Mouse (Mus musculus) MEL (cell line): ENCODE data around the gene Serpinf1. TPM values are rescaled to one million over a fixed set of nuclear protein-coding genes. Genes with fewer than 3 reads are reported as not detected.

Experiments used
- DNase-seq: peaks from one replicate; pipeline ENCODE4 v3.0.0; 2011; ENCODE audit warnings: low read depth, low spot score
- H3K27ac ChIP-seq: 2 replicates; pipeline ENCODE4 v1.5.1; 2012; ENCODE audit warnings: low read depth, mild to moderate bottlenecking, control low read depth, low read length, moderate library complexity; ENCODE audit not compliant: control insufficient read depth
- H3K27me3 ChIP-seq, 2 experiments: fragments of 150-350 bp in 1 of 2; sonication (generic) in 1 of 2; 2 replicates each; pipeline ENCODE4 v1.6.1; 2012; ENCODE audit warnings: low read length in 2 of 2, mild to moderate bottlenecking in 2 of 2, improper control_type of control experiment in 1 of 2, moderate library complexity in 1 of 2; ENCODE audit not compliant: insufficient read depth in 2 of 2, control insufficient read depth in 1 of 2
- H3K36me3 ChIP-seq, 2 experiments: 2 replicates each; pipeline ENCODE4 v1.6.1; 2012 to 2014; ENCODE audit warnings: low read length in 2 of 2, improper control_type of control experiment in 1 of 2, inconsistent platforms in 1 of 2, mild to moderate bottlenecking in 1 of 2; ENCODE audit not compliant: insufficient read depth in 2 of 2, control insufficient read depth in 1 of 2
- H3K4me1 ChIP-seq, 2 experiments: fragments of 150-350 bp in 1 of 2; sonication (generic) in 1 of 2; 2 replicates each; pipeline ENCODE4 v1.6.1; 2012; ENCODE audit warnings: low read length in 2 of 2, improper control_type of control experiment in 1 of 2, mild to moderate bottlenecking in 1 of 2; ENCODE audit not compliant: insufficient read depth in 2 of 2, control insufficient read depth in 1 of 2
- H3K4me3 ChIP-seq, 2 experiments: fragments of 150-350 bp in 1 of 2; sonication (generic) in 1 of 2; 2 replicates each; pipeline ENCODE4 v1.5.1; 2012; ENCODE audit warnings: low read depth in 2 of 2, low read length in 2 of 2, mild to moderate bottlenecking in 2 of 2, moderate library complexity in 2 of 2, control low read depth in 1 of 2, improper control_type of control experiment in 1 of 2; ENCODE audit not compliant: control insufficient read depth in 1 of 2, insufficient read depth in 1 of 2
- H3K79me2 ChIP-seq: 2 replicates; pipeline ENCODE4 v1.6.1; 2012; ENCODE audit warnings: mild to moderate bottlenecking, low read length, moderate library complexity; ENCODE audit not compliant: control insufficient read depth, poor library complexity, insufficient read depth
- H3K9ac ChIP-seq: 2 replicates; pipeline ENCODE4 v1.6.1; 2012; ENCODE audit warnings: low read depth, mild to moderate bottlenecking, control low read depth, low read length, moderate library complexity; ENCODE audit not compliant: control insufficient read depth, poor library complexity, severe bottlenecking
- H3K9me3 ChIP-seq: fragments of 150-350 bp; sonication (generic); replicated peaks from 2 replicates; pipeline ENCODE4 v1.6.1; 2012; ENCODE audit warnings: mild to moderate bottlenecking, low read length, improper control_type of control experiment, moderate library complexity; ENCODE audit not compliant: insufficient read depth
- BHLHE40 ChIP-seq: IDR thresholded peaks from 2 replicates; pipeline ENCODE4 v1.6.1; 2012; ENCODE audit warnings: low read depth, mild to moderate bottlenecking, inconsistent platforms, low read length, improper control_type of control experiment, borderline replicate concordance
- CHD1 ChIP-seq: IDR thresholded peaks from 2 replicates; pipeline ENCODE4 v1.6.1; 2012; ENCODE audit warnings: low read depth, mild to moderate bottlenecking, inconsistent platforms, low read length, improper control_type of control experiment
- CHD2 ChIP-seq: IDR thresholded peaks from 2 replicates; pipeline ENCODE4 v1.6.1; 2011; ENCODE audit warnings: low read length, improper control_type of control experiment
- CTCF ChIP-seq, 3 experiments: IDR thresholded peaks in 2 of 3; conservative IDR thresholded peaks in 1 of 3; 2 replicates each; pipeline ENCODE4 v1.5.1; 2011 to 2012; ENCODE audit warnings: low read length in 3 of 3, low read depth in 2 of 3, mild to moderate bottlenecking in 2 of 3, improper control_type of control experiment in 1 of 3, inconsistent platforms in 1 of 3, mixed read lengths in 1 of 3, moderate library complexity in 1 of 3; ENCODE audit not compliant: control insufficient read depth in 1 of 3, insufficient read depth in 1 of 3, poor library complexity in 1 of 3, severe bottlenecking in 1 of 3
- E2F4 ChIP-seq: IDR thresholded peaks from 2 replicates; pipeline ENCODE4 v1.6.1; 2011; ENCODE audit warnings: low read depth, low read length, improper control_type of control experiment, borderline replicate concordance
- ELF1 ChIP-seq: IDR thresholded peaks from 2 replicates; pipeline ENCODE4 v1.6.1; 2014; ENCODE audit warnings: low read depth, mild to moderate bottlenecking, inconsistent platforms, low read length, improper control_type of control experiment, moderate library complexity
- ETS1 ChIP-seq: IDR thresholded peaks from 2 replicates; pipeline ENCODE4 v1.6.1; 2012; ENCODE audit warnings: low read depth, mild to moderate bottlenecking, inconsistent platforms, low read length, improper control_type of control experiment, moderate library complexity
- GABPA ChIP-seq: IDR thresholded peaks from 2 replicates; pipeline ENCODE4 v1.6.1; 2012; ENCODE audit warnings: low read depth, mild to moderate bottlenecking, inconsistent platforms, low read length, improper control_type of control experiment, moderate library complexity
- HCFC1 ChIP-seq: IDR thresholded peaks from 2 replicates; pipeline ENCODE4 v1.6.1; 2012; ENCODE audit warnings: low read depth, mild to moderate bottlenecking, inconsistent platforms, low read length, improper control_type of control experiment, moderate library complexity
- KAT2A ChIP-seq: conservative IDR thresholded peaks from 2 replicates; pipeline ENCODE4 v1.6.1; 2012; ENCODE audit warnings: low read depth, low read length, improper control_type of control experiment, inconsistent platforms
- MAZ ChIP-seq: IDR thresholded peaks from 2 replicates; pipeline ENCODE4 v1.6.1; 2012; ENCODE audit warnings: low read depth, mild to moderate bottlenecking, inconsistent platforms, low read length, improper control_type of control experiment
- MXI1 ChIP-seq: IDR thresholded peaks from 2 replicates; pipeline ENCODE4 v1.6.1; 2011; ENCODE audit warnings: mild to moderate bottlenecking, low read depth, low read length, improper control_type of control experiment
- MYB ChIP-seq: IDR thresholded peaks from 2 replicates; pipeline ENCODE4 v1.6.1; 2011; ENCODE audit warnings: mild to moderate bottlenecking, low read depth, low read length, improper control_type of control experiment
- MYC ChIP-seq: IDR thresholded peaks from 2 replicates; pipeline ENCODE4 v1.6.1; 2011; ENCODE audit warnings: low read depth, mild to moderate bottlenecking, low read length, improper control_type of control experiment, moderate library complexity
- NELFE ChIP-seq: IDR thresholded peaks from 2 replicates; pipeline ENCODE4 v1.6.1; 2011; ENCODE audit warnings: low read depth, low read length, improper control_type of control experiment
- NRF1 ChIP-seq: IDR thresholded peaks from 2 replicates; pipeline ENCODE4 v1.6.1; 2014; ENCODE audit warnings: low read depth, mild to moderate bottlenecking, inconsistent platforms, low read length, improper control_type of control experiment, moderate library complexity; ENCODE audit not compliant: poor library complexity, insufficient read depth, severe bottlenecking
- POLR2A ChIP-seq, 2 experiments: IDR thresholded peaks; 2 replicates each; pipeline ENCODE4 v1.6.1; 2011 to 2012; ENCODE audit warnings: low read length in 2 of 2, mild to moderate bottlenecking in 2 of 2, control low read depth in 1 of 2, improper control_type of control experiment in 1 of 2, low read depth in 1 of 2, moderate library complexity in 1 of 2; ENCODE audit not compliant: control insufficient read depth in 1 of 2, insufficient read depth in 1 of 2, poor library complexity in 1 of 2
- POLR2AphosphoS5 ChIP-seq: IDR thresholded peaks from 2 replicates; pipeline ENCODE4 v1.6.1; 2012; ENCODE audit warnings: low read depth, borderline replicate concordance, mild to moderate bottlenecking, inconsistent platforms, low read length, moderate library complexity, mixed read lengths
- RAD21 ChIP-seq: IDR thresholded peaks from 2 replicates; pipeline ENCODE4 v1.6.1; 2011; ENCODE audit warnings: mild to moderate bottlenecking, low read depth, low read length, improper control_type of control experiment
- RCOR1 ChIP-seq: IDR thresholded peaks from 2 replicates; pipeline ENCODE4 v1.6.1; 2012; ENCODE audit warnings: low read depth, mild to moderate bottlenecking, inconsistent platforms, low read length, improper control_type of control experiment
- SMC3 ChIP-seq: IDR thresholded peaks from 2 replicates; pipeline ENCODE4 v1.6.1; 2011; ENCODE audit warnings: low read depth, low read length, improper control_type of control experiment
- TBP ChIP-seq: IDR thresholded peaks from 2 replicates; pipeline ENCODE4 v1.8.0; 2011; ENCODE audit warnings: low read depth, low read length, improper control_type of control experiment
- UBTF ChIP-seq: IDR thresholded peaks from 2 replicates; pipeline ENCODE4 v1.6.1; 2012; ENCODE audit warnings: low read depth, mild to moderate bottlenecking, inconsistent platforms, low read length, improper control_type of control experiment, moderate library complexity, borderline replicate concordance; ENCODE audit not compliant: insufficient read depth
- USF1 ChIP-seq: IDR thresholded peaks from 2 replicates; pipeline ENCODE4 v1.6.1; 2014; ENCODE audit warnings: low read depth, mild to moderate bottlenecking, inconsistent platforms, low read length, improper control_type of control experiment, moderate library complexity
- USF2 ChIP-seq, 2 experiments: IDR thresholded peaks; 2 replicates each; pipeline ENCODE4 v1.6.1; 2011 to 2012; ENCODE audit warnings: improper control_type of control experiment in 2 of 2, low read length in 2 of 2, borderline replicate concordance in 1 of 2, inconsistent platforms in 1 of 2, low read depth in 1 of 2, mild to moderate bottlenecking in 1 of 2; ENCODE audit not compliant: insufficient read depth in 1 of 2
- ZC3H11A ChIP-seq: IDR thresholded peaks from 2 replicates; pipeline ENCODE4 v1.6.1; 2012; ENCODE audit warnings: low read depth, mild to moderate bottlenecking, inconsistent platforms, low read length, improper control_type of control experiment
- ZKSCAN1 ChIP-seq: IDR thresholded peaks from 2 replicates; pipeline ENCODE4 v1.6.1; 2012; ENCODE audit warnings: low read depth, mild to moderate bottlenecking, inconsistent platforms, low read length, improper control_type of control experiment, moderate library complexity
- ZMIZ1 ChIP-seq: IDR thresholded peaks from 2 replicates; pipeline ENCODE4 v1.6.1; 2012; ENCODE audit warnings: low read depth, mild to moderate bottlenecking, inconsistent platforms, low read length, improper control_type of control experiment, moderate library complexity
- polyA plus RNA-seq, 2 experiments: library from polyadenylated mRNA; stranded (reverse) in 1 of 2; unstranded in 1 of 2; fragments of >175 nt in 1 of 2; fragments of >200 nt in 1 of 2; gene quantifications; 2 replicates each; pipeline versions ENCODE4 v1.2.1 to v1.2.4; 2012; ENCODE audit warnings: low replicate concordance in 2 of 2, low read depth in 1 of 2; ENCODE audit not compliant: insufficient read length in 2 of 2, insufficient read depth in 1 of 2, missing spikeins in 1 of 2
- total RNA-seq: library from RNA; depleted of rRNA; stranded (reverse); fragments of 300-350 nt; gene quantifications from 2 replicates; pipeline ENCODE4 v1.2.3, GENCODE M21; 2012

Serpinf1 gene
- total and polyA plus RNA-seq, 3 experiments, result 0.36 TPM; not detected in 2

GRCm38 (mm10) chr11:75438194-75438593 is 15.7 kb upstream of the Serpinf1 start:
- no peak for TF ChIP-seq POLR2A (IDR thresholded peaks at IDR 0.05; ENCODE audit: control insufficient read depth in 1 of 2, insufficient read depth in 1 of 2, low read depth in 1 of 2, low read length in 2 of 2, poor library complexity in 1 of 2)
- TF ChIP-seq ZMIZ1, result no peak
- no peak for TF ChIP-seq NELFE
- TF ChIP-seq HCFC1, result no peak
- TF ChIP-seq MYB, result no peak
- no peak for TF ChIP-seq KAT2A
- no peak for TF ChIP-seq CHD1
- no peak for TF ChIP-seq ZKSCAN1
- no peak for TF ChIP-seq BHLHE40
- TF ChIP-seq MYC, result no peak
- no peak for TF ChIP-seq ETS1
- TF ChIP-seq ZC3H11A, result no peak
- no peak for DNase-seq
- Histone ChIP-seq H3K9me3 (no peaks in the 10 kb centered on the region), H3K27ac (no peak overlapping the region), H3K4me3 (no peak overlapping the region), H3K79me2 (no peaks in the 10 kb centered on the region), H3K27me3 (no peaks in the 10 kb centered on the region), H3K4me1 (no peaks in the 10 kb centered on the region), H3K36me3 (no peaks in the 10 kb centered on the region), H3K9ac (no peak overlapping the region)

DNA sequence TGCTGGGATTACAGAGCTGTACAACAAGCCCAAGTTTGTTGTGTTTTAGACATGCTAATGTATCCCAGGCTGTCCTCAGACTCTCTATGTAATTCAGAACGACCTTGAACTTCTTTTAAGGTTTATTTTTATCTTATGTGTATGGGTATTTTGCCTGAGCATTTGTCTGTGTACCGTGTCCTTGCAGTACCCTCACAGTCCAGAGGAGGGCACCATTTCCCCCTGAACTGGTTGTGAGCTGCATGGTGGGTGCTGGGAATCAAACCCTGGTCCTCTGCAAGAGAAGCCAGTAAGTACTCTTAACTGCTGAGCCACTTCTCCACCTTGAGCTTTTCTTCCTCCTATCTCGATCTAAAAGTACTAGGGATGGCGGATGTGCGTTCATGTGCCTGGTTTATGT is 11.6 kb upstream of the Serpinf1 start:
- Histone ChIP-seq H3K9me3 (no peaks in the 10 kb centered on the region), H3K4me3 (no peak overlapping the region), H3K79me2 (no peaks in the 10 kb centered on the region), H3K27me3 (no peaks in the 10 kb centered on the region), H3K36me3 (no peaks in the 10 kb centered on the region), H3K4me1 (peaks cover 0 to 6% of the 10 kb centered on the region in 2 experiments; a peak in 1 of 4 replicates), H3K27ac (no peak overlapping the region), H3K9ac (no peak overlapping the region)
- TF ChIP-seq NRF1, result no peak
- no peak for TF ChIP-seq POLR2AphosphoS5
- no peak for TF ChIP-seq RCOR1
- TF ChIP-seq SMC3, result peak; percentile 53
- TF ChIP-seq CTCF (IDR thresholded peaks at IDR 0.05 in 2 of 3, conservative IDR thresholded peaks at IDR 0.05 in 1 of 3; ENCODE audit: control insufficient read depth in 1 of 3, insufficient read depth in 1 of 3, low read depth in 2 of 3, low read length in 3 of 3, poor library complexity in 1 of 3, severe bottlenecking in 1 of 3), result peak; percentile 54 to 78 (median 59); a peak in 5 of 6 replicates
- TF ChIP-seq ELF1, result no peak
- TF ChIP-seq UBTF, result no peak
- TF ChIP-seq ETS1, result no peak
- TF ChIP-seq KAT2A, result no peak
- no peak for TF ChIP-seq CHD2
- no peak for TF ChIP-seq GABPA
- TF ChIP-seq TBP, result no peak
- TF ChIP-seq USF2 (IDR thresholded peaks at IDR 0.05; ENCODE audit: borderline replicate concordance in 1 of 2, insufficient read depth in 1 of 2, low read depth in 1 of 2, low read length in 2 of 2), result no peak
- no peak for TF ChIP-seq MYB
- TF ChIP-seq MXI1, result no peak
- no peak for TF ChIP-seq ZMIZ1
- no peak for TF ChIP-seq NELFE
- TF ChIP-seq POLR2A (IDR thresholded peaks at IDR 0.05; ENCODE audit: control insufficient read depth in 1 of 2, insufficient read depth in 1 of 2, low read depth in 1 of 2, low read length in 2 of 2, poor library complexity in 1 of 2), result no peak
- no peak for TF ChIP-seq E2F4
- TF ChIP-seq USF1, result no peak
- no peak for TF ChIP-seq ZKSCAN1
- TF ChIP-seq RAD21, result peak; percentile 52
- TF ChIP-seq MAZ, result no peak
- 0 out of 2 replicates have a peak, but pooled peaks have one; percentile 32 for TF ChIP-seq ZC3H11A
- peak; percentile 40 for DNase-seq
